8 mouse cellular contexts compared by ENCODE assay signal in genomic region chr11:58959186-58959825, GRCm38 (mm10). TPM values are rescaled to one million over a fixed set of nuclear protein-coding genes. Genes with fewer than 3 reads are reported as not detected.
DNase-seq lines count a peak whose midpoint lies in the region; ATAC-seq and TF ChIP-seq lines count a peak whose summit lies in the region.

No protein-coding gene starts in this region.

- no peak overlapping the region for H3K27ac ChIP-seq in kidney, embryonic 14.5 days (ENCODE audit: low read depth, low read length)
- H3K27ac ChIP-seq in embryonic facial prominence, embryonic 12.5 days: no peak overlapping the region
- H3K27ac ChIP-seq in intestine, postnatal 0 days (ENCODE audit: low read depth, low read length): no peak overlapping the region

- WGBS in kidney, embryonic 14.5 days: 35% methylated on average over 15 of the region's 15 CpGs
- 36% methylated on average over 15 of the region's 15 CpGs for WGBS in embryonic facial prominence, embryonic 12.5 days
- 35% methylated on average over 15 of the region's 15 CpGs for WGBS in intestine, postnatal 0 days

- no peak for DNase-seq in kidney, adult 11 months
- peak; percentile 33 for DNase-seq in naive thymus-derived CD4-positive, alpha-beta T cell, adult 2 months (ENCODE audit: low read depth)
- DNase-seq in left cerebral cortex, adult 11 months (ENCODE audit: low spot score): no peak
- DNase-seq in spleen, postnatal 10 days (ENCODE audit: low spot score in 2 of 2): no peak
- DNase-seq in urinary bladder, adult 18-20 months (ENCODE audit: low spot score in 2 of 2): no peak

- H3K4me2 ChIP-seq in kidney, embryonic 14.5 days (replicated peaks; ENCODE audit: low read depth, low read length): peak overlapping the region; percentile 81
- H3K4me2 ChIP-seq in embryonic facial prominence, embryonic 12.5 days (replicated peaks): peak overlapping the region; percentile 82
- peak overlapping the region; percentile 76 for H3K4me2 ChIP-seq in intestine, postnatal 0 days (replicated peaks; ENCODE audit: low read depth)

- H3K9ac ChIP-seq in kidney, embryonic 14.5 days (ENCODE audit: low read depth, low read length): peak overlapping the region; percentile 42; the same call in 1 of the 2 replicates
- H3K9ac ChIP-seq in embryonic facial prominence, embryonic 12.5 days: no peak overlapping the region
- H3K9ac ChIP-seq in intestine, postnatal 0 days (ENCODE audit: low read depth, low read length): no peak overlapping the region

- H3K36me3 ChIP-seq in kidney, embryonic 14.5 days (ENCODE audit: control insufficient read depth, insufficient read depth, low read length): peaks cover 11% of the 10 kb centered on the region
- peaks cover 8% of the 10 kb centered on the region; the same call in 1 of the 2 replicates for H3K36me3 ChIP-seq in embryonic facial prominence, embryonic 12.5 days
- H3K36me3 ChIP-seq in intestine, postnatal 0 days (ENCODE audit: control insufficient read depth, insufficient read depth): peaks cover 8% of the 10 kb centered on the region; the same call in 1 of the 2 replicates

- peaks cover 21% of the 10 kb centered on the region; the same call in 1 of the 2 replicates for H3K4me1 ChIP-seq in kidney, embryonic 14.5 days (ENCODE audit: control insufficient read depth, insufficient read depth, low read length)
- H3K4me1 ChIP-seq in embryonic facial prominence, embryonic 12.5 days: peaks cover 25% of the 10 kb centered on the region
- H3K4me1 ChIP-seq in intestine, postnatal 0 days (replicated peaks; ENCODE audit: control insufficient read depth, insufficient read depth, low read length): peaks cover 8% of the 10 kb centered on the region; the same call in 1 of the 2 replicates

- TF ChIP-seq CTCF in intestine, postnatal 0 days (IDR thresholded peaks at IDR 0.05; ENCODE audit: low read depth): no peak

- H3K9me3 ChIP-seq in kidney, embryonic 14.5 days (ENCODE audit: control insufficient read depth, low read length): peaks cover 9% of the 10 kb centered on the region
- H3K9me3 ChIP-seq in embryonic facial prominence, embryonic 12.5 days: no peaks in the 10 kb centered on the region; the same call in 1 of the 2 replicates
- H3K9me3 ChIP-seq in intestine, postnatal 0 days (ENCODE audit: control insufficient read depth): no peaks in the 10 kb centered on the region

- peak overlapping the region; percentile 46 for H3K4me3 ChIP-seq in kidney, embryonic 14.5 days (ENCODE audit: low read length)
- peak overlapping the region; percentile 42 for H3K4me3 ChIP-seq in embryonic facial prominence, embryonic 12.5 days
- peak overlapping the region; percentile 43 for H3K4me3 ChIP-seq in intestine, postnatal 0 days (ENCODE audit: low read depth, low read length)

- no peak for ATAC-seq in kidney, embryonic 14.5 days (ENCODE audit: low FRiP score, low TSS enrichment)
- ATAC-seq in embryonic facial prominence, embryonic 12.5 days (ENCODE audit: insufficient number of reproducible peaks, insufficient read depth, low FRiP score, low TSS enrichment): no peak
- ATAC-seq in intestine, postnatal 0 days: no peak

- peaks cover 4% of the 10 kb centered on the region for H3K27me3 ChIP-seq in kidney, embryonic 14.5 days (ENCODE audit: control insufficient read depth, insufficient read depth, low read length)
- H3K27me3 ChIP-seq in embryonic facial prominence, embryonic 12.5 days: peaks cover 18% of the 10 kb centered on the region
- H3K27me3 ChIP-seq in intestine, postnatal 0 days (replicated peaks; ENCODE audit: control insufficient read depth, insufficient read depth, low read length): peaks cover 8% of the 10 kb centered on the region

RNA-seq across cellular contexts. Expression of gene Hist3h2a, which starts 4.8 kb away (rescaled TPM):
- 31.8 and 32.7 TPM in 2 replicates for polyA plus RNA-seq in kidney, embryonic 14.5 days (2014; fragmentation: Nextera tagmentation; extraction: Ambion mirVana)
- polyA plus RNA-seq in embryonic facial prominence, embryonic 12.5 days (2016; fragmentation: Nextera tagmentation; extraction: Ambion mirVana): 36.3 and 40.0 TPM in 2 replicates
- 15.8 and 16.7 TPM in 2 replicates for polyA plus RNA-seq in intestine, postnatal 0 days (2015; fragmentation: Nextera tagmentation; extraction: Ambion mirVana)

RNA-seq across cellular contexts. Expression of gene Trim17, which starts 4.8 kb away (rescaled TPM):
- 0.63 and 0.65 TPM in 2 replicates for polyA plus RNA-seq in kidney, embryonic 14.5 days (2014; fragmentation: Nextera tagmentation; extraction: Ambion mirVana)
- 0.51 and 0.55 TPM in 2 replicates for polyA plus RNA-seq in embryonic facial prominence, embryonic 12.5 days (2016; fragmentation: Nextera tagmentation; extraction: Ambion mirVana)
- 0.08 and 0.12 TPM in 2 replicates for polyA plus RNA-seq in intestine, postnatal 0 days (2015; fragmentation: Nextera tagmentation; extraction: Ambion mirVana)

RNA-seq across cellular contexts. Expression of gene Hist3h2ba, which starts 10.6 kb away (rescaled TPM):
- polyA plus RNA-seq in kidney, embryonic 14.5 days (2014; fragmentation: Nextera tagmentation; extraction: Ambion mirVana): 29.9 and 146 TPM in 2 replicates
- 52.7 and 70.4 TPM in 2 replicates for polyA plus RNA-seq in embryonic facial prominence, embryonic 12.5 days (2016; fragmentation: Nextera tagmentation; extraction: Ambion mirVana)
- 6.9 and 7.8 TPM in 2 replicates for polyA plus RNA-seq in intestine, postnatal 0 days (2015; fragmentation: Nextera tagmentation; extraction: Ambion mirVana)

RNA-seq across cellular contexts. Expression of gene Trim11, which starts 18.6 kb away (rescaled TPM):
- 16.7 and 19.8 TPM in 2 replicates for polyA plus RNA-seq in kidney, embryonic 14.5 days (2014; fragmentation: Nextera tagmentation; extraction: Ambion mirVana)
- 22.7 and 23.3 TPM in 2 replicates for polyA plus RNA-seq in embryonic facial prominence, embryonic 12.5 days (2016; fragmentation: Nextera tagmentation; extraction: Ambion mirVana)
- 8.9 and 9.7 TPM in 2 replicates for polyA plus RNA-seq in intestine, postnatal 0 days (2015; fragmentation: Nextera tagmentation; extraction: Ambion mirVana)

RNA-seq across cellular contexts. Expression of gene Rnf187, which starts 20.6 kb away (rescaled TPM):
- polyA plus RNA-seq in kidney, embryonic 14.5 days (2014; fragmentation: Nextera tagmentation; extraction: Ambion mirVana): 229 and 304 TPM in 2 replicates
- 366 and 374 TPM in 2 replicates for polyA plus RNA-seq in embryonic facial prominence, embryonic 12.5 days (2016; fragmentation: Nextera tagmentation; extraction: Ambion mirVana)
- 113 and 117 TPM in 2 replicates for polyA plus RNA-seq in intestine, postnatal 0 days (2015; fragmentation: Nextera tagmentation; extraction: Ambion mirVana)
